Mouse (Mus musculus) NIH3T3 (cell line): ENCODE data around the gene 1700042G07Rik.

Source experiments
- DNase-seq: peaks from one replicate; pipeline ENCODE4 v3.0.0-alpha.2; 2012; ENCODE audit warnings: low read depth

Gene 1700042G07Rik

GRCm38 (mm10) chr4:116162142-116162541, 11.0 kb upstream of the 1700042G07Rik start:
- no peak for DNase-seq

GRCm38 (mm10) chr4:116164759-116165554, 8.2 kb upstream of the 1700042G07Rik start:
- DNase-seq: no peak

- DNase-seq: no peak
Observed at GRCm38 (mm10) chr4:116165708-116166407, 7.3 kb upstream of the 1700042G07Rik start.

- no peak for DNase-seq
Observed at GRCm38 (mm10) chr4:116167404-116167803, 5.8 kb upstream of the 1700042G07Rik start, which contains the start of gene Tspan1. TSS of gene Tspan1 (minus strand) at chr4:116167601.

- peak; percentile 86 for DNase-seq
Observed at GRCm38 (mm10) chr4:116168617-116169352, 4.4 kb upstream of the 1700042G07Rik start.

GRCm38 (mm10) chr4:116169353-116169672, 3.9 kb upstream of the 1700042G07Rik start:
- no peak for DNase-seq

GRCm38 (mm10) chr4:116173752-116174151, 580 bp downstream of the 1700042G07Rik start:
- no peak for DNase-seq

GRCm38 (mm10) chr4:116174466-116175116, 1.4 kb downstream of the 1700042G07Rik start:
- DNase-seq: peak; percentile 44

GRCm38 (mm10) chr4:116175136-116175535, 2.0 kb downstream of the 1700042G07Rik start:
- DNase-seq: no peak

GRCm38 (mm10) chr4:116175711-116176542, 2.8 kb downstream of the 1700042G07Rik start:
- DNase-seq: peak; percentile 52

- no peak for DNase-seq
Observed at GRCm38 (mm10) chr4:116176543-116176988, 3.4 kb downstream of the 1700042G07Rik start.

- DNase-seq: no peak
Observed at GRCm38 (mm10) chr4:116177140-116177539, 4.0 kb downstream of the 1700042G07Rik start.

GRCm38 (mm10) chr4:116182079-116182478, 8.9 kb downstream of the 1700042G07Rik start:
- DNase-seq: no peak

GRCm38 (mm10) chr4:116182745-116183144, 9.6 kb downstream of the 1700042G07Rik start:
- peak; percentile 34 for DNase-seq

- no peak for DNase-seq
Observed at GRCm38 (mm10) chr4:116185083-116185482, 11.9 kb downstream of the 1700042G07Rik start.

GRCm38 (mm10) chr4:116192286-116192835, 19.2 kb downstream of the 1700042G07Rik start:
- no peak for DNase-seq

- no peak for DNase-seq
Observed at GRCm38 (mm10) chr4:116193583-116194383, 20.6 kb downstream of the 1700042G07Rik start.

- peak; percentile 29 for DNase-seq
Observed at GRCm38 (mm10) chr4:116198422-116198821, 25.2 kb downstream of the 1700042G07Rik start.

GRCm38 (mm10) chr4:116204422-116204821, 31.2 kb downstream of the 1700042G07Rik start:
- DNase-seq: no peak

GRCm38 (mm10) chr4:116206531-116206930, 33.4 kb downstream of the 1700042G07Rik start:
- peak; percentile 65 for DNase-seq
